Comparison of ENCODE assay signal across 21 mouse cellular contexts in genomic region chr13:111259711-111260110, GRCm38 (mm10). TPM values are rescaled to one million over a fixed set of nuclear protein-coding genes. Genes with fewer than 3 reads are reported as not detected.
"Had no signal": no experiment of that assay in that cellular context is flagged by ENCODE, and none has a peak within 500 bp of the region (broad histone marks: within the 10 kb centered on the region; RNA-seq: fewer than 3 reads in every experiment).

No protein-coding gene starts in this region.

- DNase-seq: kidney, adult 18-20 months; kidney, adult 9 months; kidney, postnatal 14 days; kidney, postnatal 4 days; left cerebral cortex, postnatal 4 days; liver; liver, embryonic 13.5 days; lung, adult 2 months; lung, postnatal 14 days; lung, postnatal 4 days; midbrain, embryonic 14.5 days; thymus, postnatal 36 days had no signal

- H3K27ac ChIP-seq: liver, embryonic 13.5 days had no signal

- H3K36me3 ChIP-seq: liver, embryonic 13.5 days had no signal

- H3K9ac ChIP-seq: liver, embryonic 13.5 days had no signal

- H3K4me2 ChIP-seq: liver, embryonic 13.5 days; midbrain, embryonic 11.5 days had no signal

- H3K9me3 ChIP-seq: liver, embryonic 13.5 days had no signal

- H3K4me3 ChIP-seq: liver, embryonic 13.5 days had no signal

- H3K4me1 ChIP-seq: liver, embryonic 13.5 days had no signal

- H3K27me3 ChIP-seq: liver, embryonic 13.5 days had no signal

RNA-seq across cellular contexts. Expression of gene Actbl2, which starts 4.9 kb away (rescaled TPM):
- polyA plus RNA-seq: kidney, embryonic 16.5 days; liver, embryonic 13.5 days; liver, embryonic 16.5 days; lung, adult 2 months; lung, embryonic 16.5 days; midbrain, embryonic 11.5 days; midbrain, embryonic 14.5 days; midbrain, postnatal 0 days; neural tube, embryonic 11.5 days; neural tube, embryonic 14.5 days; stomach, embryonic 14.5 days; thymus, postnatal 0 days had no signal
